ENCODE assay signal across 9 mouse cellular contexts in genomic region chr14:34311691-34312090, GRCm38 (mm10). TPM values are rescaled to one million over a fixed set of nuclear protein-coding genes. Genes with fewer than 3 reads are reported as not detected.
DNase-seq lines count a peak whose midpoint lies in the region; ATAC-seq and TF ChIP-seq lines count a peak whose summit lies in the region.
"Had no signal": no experiment of that assay in that cellular context is flagged by ENCODE, and none has a peak within 500 bp of the region (broad histone marks: within the 10 kb centered on the region; RNA-seq: fewer than 3 reads in every experiment).

No protein-coding gene starts in this region.

- 3% methylated on average over 4 of the region's 4 CpGs for WGBS in forebrain, embryonic 10.5 days
- under 1% methylated on average over 4 of the region's 4 CpGs for WGBS in intestine, postnatal 0 days
- 4% methylated on average over 4 of the region's 4 CpGs for WGBS in midbrain, embryonic 13.5 days

- peak overlapping the region; percentile 97; the same call in 1 of the 2 replicates for H3K27ac ChIP-seq in forebrain, embryonic 10.5 days
- no peak overlapping the region for H3K27ac ChIP-seq in intestine, postnatal 0 days (ENCODE audit: low read depth, low read length)
- H3K27ac ChIP-seq in midbrain, embryonic 13.5 days, result peak overlapping the region; percentile 97; the same call in 1 of the 2 replicates

- peak; percentile 35 for DNase-seq in adrenal gland, postnatal 14 days
- DNase-seq in adrenal gland, postnatal 25 days, result no peak
- DNase-seq in forebrain, embryonic 10.5 days (ENCODE audit: extremely low spot score, low spot score), result no peak
- no peak for DNase-seq in right cerebral cortex, adult 18-20 months

- H3K9me3 ChIP-seq in E14TG2a.4 (ENCODE audit: low read length), result no peaks in the 10 kb centered on the region
- no peaks in the 10 kb centered on the region for H3K9me3 ChIP-seq in forebrain, embryonic 10.5 days
- no peaks in the 10 kb centered on the region for H3K9me3 ChIP-seq in intestine, postnatal 0 days (ENCODE audit: control insufficient read depth)
- H3K9me3 ChIP-seq in midbrain, embryonic 13.5 days, result no peaks in the 10 kb centered on the region

- no peaks in the 10 kb centered on the region for H3K27me3 ChIP-seq in E14TG2a.4 (ENCODE audit: insufficient read depth, low read length)
- no peaks in the 10 kb centered on the region for H3K27me3 ChIP-seq in forebrain, embryonic 10.5 days (ENCODE audit: poor library complexity, severe bottlenecking)
- no peaks in the 10 kb centered on the region for H3K27me3 ChIP-seq in intestine, postnatal 0 days (replicated peaks; ENCODE audit: control insufficient read depth, insufficient read depth, low read length)
- no peaks in the 10 kb centered on the region for H3K27me3 ChIP-seq in midbrain, embryonic 13.5 days

- peak overlapping the region; percentile 98 for H3K4me3 ChIP-seq in E14TG2a.4 (replicated peaks; ENCODE audit: low read length)
- H3K4me3 ChIP-seq in forebrain, embryonic 10.5 days, result peak overlapping the region; percentile 93
- peak overlapping the region; percentile 92 for H3K4me3 ChIP-seq in intestine, postnatal 0 days (ENCODE audit: low read depth, low read length)
- H3K4me3 ChIP-seq in midbrain, embryonic 13.5 days (replicated peaks), result peak overlapping the region; percentile 97

- no peak for ATAC-seq in intestine, postnatal 0 days
- ATAC-seq in midbrain, embryonic 13.5 days, result no peak
- ATAC-seq in granulocyte monocyte progenitor cell, adult 5-6 weeks (replicated peaks; ENCODE audit: poor library complexity, severe bottlenecking), result no peak

- peak overlapping the region; percentile 86 for H3K4me2 ChIP-seq in intestine, postnatal 0 days (replicated peaks; ENCODE audit: low read depth)
- peak overlapping the region; percentile 82 for H3K4me2 ChIP-seq in midbrain, embryonic 13.5 days (replicated peaks)

- H3K36me3 ChIP-seq in E14TG2a.4 (ENCODE audit: insufficient read depth, low read length), result peaks cover 31% of the 10 kb centered on the region
- peaks cover 12% of the 10 kb centered on the region for H3K36me3 ChIP-seq in forebrain, embryonic 10.5 days (replicated peaks)
- H3K36me3 ChIP-seq in intestine, postnatal 0 days (ENCODE audit: control insufficient read depth, insufficient read depth), result no peaks in the 10 kb centered on the region; the same call in 1 of the 2 replicates
- no peaks in the 10 kb centered on the region for H3K36me3 ChIP-seq in midbrain, embryonic 13.5 days

- H3K9ac ChIP-seq in intestine, postnatal 0 days (ENCODE audit: low read depth, low read length), result peak overlapping the region; percentile 87
- peak overlapping the region; percentile 96 for H3K9ac ChIP-seq in midbrain, embryonic 13.5 days (replicated peaks)

- no peak for TF ChIP-seq CTCF in E14TG2a.4 (conservative IDR thresholded peaks at IDR 0.05; ENCODE audit: low read length)
- TF ChIP-seq CTCF in intestine, postnatal 0 days (IDR thresholded peaks at IDR 0.05; ENCODE audit: low read depth), result no peak

- peaks cover 59% of the 10 kb centered on the region for H3K4me1 ChIP-seq in E14TG2a.4 (replicated peaks; ENCODE audit: low read depth, low read length)
- H3K4me1 ChIP-seq in forebrain, embryonic 10.5 days, result peaks cover 29% of the 10 kb centered on the region
- 0 out of 2 replicates have a peak, but pooled peaks cover 2% of the 10 kb centered on the region for H3K4me1 ChIP-seq in intestine, postnatal 0 days (replicated peaks; ENCODE audit: control insufficient read depth, insufficient read depth, low read length)
- H3K4me1 ChIP-seq in midbrain, embryonic 13.5 days (replicated peaks), result peaks cover 33% of the 10 kb centered on the region

RNA-seq across cellular contexts. Expression of gene Glud1, which starts 1.2 kb away (rescaled TPM):
- 217 and 322 TPM in 2 replicates for total RNA-seq in adrenal gland, postnatal 14 days (2021)
- total RNA-seq in adrenal gland, postnatal 25 days (2021), result 148 and 181 TPM in 2 replicates
- polyA plus RNA-seq in forebrain, embryonic 10.5 days (2016; fragmentation: Nextera tagmentation; extraction: Ambion mirVana), result 63.9 and 65.8 TPM in 2 replicates
- 40.8 TPM in 2 replicates for polyA plus RNA-seq in intestine, postnatal 0 days (2015; fragmentation: Nextera tagmentation; extraction: Ambion mirVana)
- 79.2 and 91.7 TPM in 2 replicates for polyA plus RNA-seq in midbrain, embryonic 13.5 days (2015; fragmentation: Nextera tagmentation; extraction: Ambion mirVana)
- total RNA-seq in granulocyte monocyte progenitor cell, adult 5-6 weeks (2014; fragmentation: Nextera tagmentation), result 127 and 141 TPM in 2 replicates
- 180 and 222 TPM in 2 replicates for total RNA-seq in granulocyte monocyte progenitor cell, adult 5-6 weeks (2017)

RNA-seq across cellular contexts. Expression of gene Shld2, which starts 1.4 kb away (rescaled TPM):
- total RNA-seq in adrenal gland, postnatal 14 days (2021), result 12.2 and 13.0 TPM in 2 replicates
- total RNA-seq in adrenal gland, postnatal 25 days (2021), result 13.5 and 16.4 TPM in 2 replicates
- 8.4 and 9.8 TPM in 2 replicates for polyA plus RNA-seq in forebrain, embryonic 10.5 days (2016; fragmentation: Nextera tagmentation; extraction: Ambion mirVana)
- polyA plus RNA-seq in intestine, postnatal 0 days (2015; fragmentation: Nextera tagmentation; extraction: Ambion mirVana), result 3.1 and 3.9 TPM in 2 replicates
- polyA plus RNA-seq in midbrain, embryonic 13.5 days (2015; fragmentation: Nextera tagmentation; extraction: Ambion mirVana), result 6.4 and 7.2 TPM in 2 replicates
- total RNA-seq in granulocyte monocyte progenitor cell, adult 5-6 weeks (2014; fragmentation: Nextera tagmentation), result 6.6 and 16.8 TPM in 2 replicates
- total RNA-seq in granulocyte monocyte progenitor cell, adult 5-6 weeks (2017), result 7.9 and 17.8 TPM in 2 replicates

RNA-seq across cellular contexts. Expression of gene Fam25c, which starts 43.5 kb away (rescaled TPM):
- total RNA-seq in adrenal gland, postnatal 14 days (2021), result 4.0 TPM in 1 of 2 replicates, not detected in the other
- not detected in 2 replicates for total RNA-seq in adrenal gland, postnatal 25 days (2021)
- polyA plus RNA-seq in forebrain, embryonic 10.5 days (2016; fragmentation: Nextera tagmentation; extraction: Ambion mirVana), result not detected in 2 replicates
- not detected in 2 replicates for polyA plus RNA-seq in intestine, postnatal 0 days (2015; fragmentation: Nextera tagmentation; extraction: Ambion mirVana)
- polyA plus RNA-seq in midbrain, embryonic 13.5 days (2015; fragmentation: Nextera tagmentation; extraction: Ambion mirVana), result not detected in 2 replicates
- not detected in 2 replicates for total RNA-seq in granulocyte monocyte progenitor cell, adult 5-6 weeks (2014; fragmentation: Nextera tagmentation)
- not detected in 2 replicates for total RNA-seq in granulocyte monocyte progenitor cell, adult 5-6 weeks (2017)
- total RNA-seq: left cerebral cortex, postnatal 25 days had no signal
